Mouse (Mus musculus): Measurements from ENCODE around the gene Bcl11a. TPM values are rescaled to one million over a fixed set of nuclear protein-coding genes. Genes with fewer than 3 reads are reported as not detected.

The Bcl11a gene
- total RNA-seq, 1 experiment from 2014 or later, result 7.5 TPM

DNA sequence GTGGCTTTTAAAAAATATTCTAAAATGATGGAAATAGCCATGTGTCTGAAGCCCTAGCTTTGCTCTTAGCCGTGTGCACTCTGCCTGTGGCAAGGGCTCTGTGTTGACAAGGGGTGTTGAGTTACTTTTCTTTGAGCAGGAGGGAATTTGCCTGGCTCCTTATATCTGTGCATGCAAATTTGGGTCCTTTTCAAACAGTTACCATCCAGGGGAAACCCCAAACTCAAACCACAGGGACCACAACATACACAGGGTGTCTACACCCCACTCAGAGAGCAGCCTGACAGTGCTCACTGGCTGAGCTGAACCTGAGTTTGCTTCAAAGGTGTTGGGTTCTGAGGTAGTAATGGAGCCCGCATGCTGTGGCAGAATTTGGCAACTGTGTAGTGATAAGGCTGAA, 54.0 kb downstream of the Bcl11a start:
- DNase-seq, result no peak

DNA sequence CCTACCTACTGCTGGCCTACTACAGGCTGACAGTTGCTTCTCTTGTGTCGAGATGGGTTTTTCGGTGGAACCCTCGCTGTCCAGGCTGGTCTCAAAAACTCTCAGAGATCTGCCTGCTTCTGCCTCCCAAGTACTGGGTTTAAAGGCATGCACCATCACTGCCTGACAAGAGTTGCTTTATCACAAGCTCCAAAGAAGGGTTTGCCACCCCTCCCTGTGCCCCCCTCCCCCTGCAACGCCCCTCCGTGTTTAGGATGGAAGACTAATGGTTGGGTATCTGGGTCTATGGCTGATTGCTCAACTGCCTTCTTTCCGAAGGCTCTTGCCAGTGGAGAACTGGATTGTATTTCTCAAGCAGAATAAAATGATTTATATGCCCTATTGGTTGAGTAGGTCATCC, 54.5 kb downstream of the Bcl11a start:
- no peak for DNase-seq

DNA sequence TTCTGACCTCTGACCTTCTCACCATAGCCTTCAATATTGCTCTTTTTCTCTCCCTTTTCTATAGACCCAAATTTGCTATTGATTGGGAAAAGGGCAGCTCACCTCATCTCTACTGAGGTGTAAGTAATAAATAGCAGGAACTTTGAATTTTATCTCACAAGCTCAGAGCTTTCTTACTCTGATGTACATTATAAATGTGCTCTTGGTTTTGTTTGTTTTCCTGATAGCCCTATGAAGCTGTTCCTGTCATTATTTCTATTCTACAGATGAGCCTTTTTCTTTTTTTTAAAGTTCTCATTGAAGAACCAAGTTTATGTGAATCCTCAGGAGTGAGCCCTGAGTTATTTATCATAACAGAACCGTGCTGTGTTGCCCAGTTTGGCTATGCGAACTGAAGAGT, 55.0 kb downstream of the Bcl11a start:
- DNase-seq, result no peak

DNA sequence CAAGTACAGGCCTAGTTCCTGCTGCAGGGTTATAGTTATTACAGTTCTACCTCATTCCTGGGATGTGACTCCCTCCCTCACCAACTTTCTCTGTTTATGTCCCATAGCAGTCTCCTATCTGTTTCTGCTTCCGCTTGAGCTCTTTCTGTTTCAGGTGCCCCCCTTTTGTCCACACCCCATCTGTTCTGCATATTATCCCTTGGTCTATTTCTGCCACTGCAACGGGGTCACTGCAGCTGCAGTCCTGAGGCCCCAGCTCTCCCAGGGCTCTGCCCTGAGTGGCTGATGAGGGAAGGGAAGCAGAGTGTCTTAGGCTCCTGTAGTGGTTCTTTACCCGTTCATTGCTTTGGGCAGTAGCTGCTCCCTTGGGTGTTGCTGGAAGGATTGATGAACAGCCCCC, 55.6 kb downstream of the Bcl11a start:
- DNase-seq, result no peak

DNA sequence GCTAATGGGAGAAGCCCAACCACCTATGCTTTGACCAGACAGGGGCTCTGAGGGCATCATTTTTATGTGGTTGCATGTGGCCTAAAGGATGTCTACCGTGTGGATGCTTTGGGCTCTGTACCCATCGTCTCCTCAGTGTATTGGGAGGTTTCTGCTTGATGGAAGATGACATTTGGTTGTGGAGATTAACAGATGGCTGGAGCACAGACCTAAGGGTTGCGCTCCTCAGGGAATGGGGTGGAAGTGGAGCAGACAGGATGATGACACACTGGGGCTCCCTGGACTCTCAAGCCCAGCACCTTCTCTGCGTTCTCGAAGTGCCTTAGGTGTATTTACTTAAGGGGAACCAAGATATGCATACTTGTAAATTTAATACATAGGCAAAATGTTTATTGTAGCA, 56.1 kb downstream of the Bcl11a start:
- no peak for DNase-seq

DNA sequence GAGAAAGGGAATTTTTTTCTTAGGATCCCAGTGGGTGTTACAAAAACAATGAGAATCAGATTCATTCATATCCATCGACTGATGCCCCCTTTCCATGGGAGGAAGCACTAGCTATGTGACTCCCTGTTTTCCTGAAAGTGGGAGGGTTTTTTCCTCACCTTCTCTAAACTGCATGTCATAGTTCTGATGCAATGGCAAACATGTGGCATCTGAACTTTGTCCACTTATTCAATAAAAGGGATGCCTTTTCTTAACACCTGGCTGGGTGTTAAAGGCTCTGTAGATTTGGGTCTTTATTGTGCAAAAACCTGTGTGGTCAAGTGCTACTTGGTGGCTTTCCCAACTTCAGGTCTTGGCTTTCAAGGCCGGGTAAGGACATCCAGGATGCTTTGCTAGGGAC, 57.4 kb downstream of the Bcl11a start:
- DNase-seq, result no peak

DNA sequence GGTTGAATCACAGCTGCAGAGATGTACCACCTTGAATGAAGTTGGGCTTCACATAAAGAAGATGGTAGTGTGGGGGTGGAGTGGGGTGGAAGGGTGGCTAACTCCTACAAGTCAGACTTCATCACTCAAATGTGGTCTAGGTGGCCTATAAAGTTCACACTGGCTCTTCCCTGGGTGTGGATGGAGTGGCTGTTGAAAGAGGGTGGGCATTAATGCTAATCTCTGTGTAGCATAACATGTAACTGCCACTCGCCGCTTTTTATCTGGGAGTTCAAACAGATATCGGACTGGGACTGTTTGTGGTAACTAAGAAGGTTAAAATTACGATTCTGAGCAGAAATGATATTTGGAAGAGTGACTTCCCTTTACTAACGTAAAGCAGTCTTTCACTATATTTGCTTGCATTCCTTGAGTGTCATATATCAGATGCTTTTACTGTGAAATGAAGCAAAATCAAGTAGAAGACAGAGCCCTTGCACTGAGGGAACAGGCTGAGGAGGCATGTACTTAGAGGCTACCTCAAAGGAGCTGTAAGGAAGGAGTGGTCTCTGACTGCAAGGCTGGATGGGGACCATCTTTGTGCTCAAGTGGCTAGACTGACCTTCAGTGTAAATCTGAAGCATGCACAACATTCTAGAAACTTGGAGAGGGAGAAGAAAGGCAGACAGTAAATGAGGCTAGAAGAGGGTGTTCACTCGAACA, 58.4 kb downstream of the Bcl11a start:
- no peak for DNase-seq

DNA sequence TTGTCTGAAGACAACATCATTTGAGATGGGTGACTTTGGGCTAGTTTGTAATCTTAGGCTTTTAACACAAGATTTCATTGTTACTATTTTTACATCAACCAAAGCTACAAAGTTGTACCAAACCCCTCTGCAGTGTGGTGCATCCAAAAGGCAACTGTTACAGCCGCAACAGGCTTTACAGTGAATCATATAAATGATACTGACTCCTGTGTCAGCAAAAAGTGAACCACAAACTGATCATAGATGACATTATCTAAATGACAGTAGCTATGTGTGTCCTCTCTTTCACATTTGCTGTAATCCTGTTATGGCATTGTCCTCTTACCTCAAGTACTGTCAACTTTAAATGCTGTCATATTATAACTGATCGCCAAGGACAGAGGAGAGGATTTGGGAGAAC, 60.0 kb downstream of the Bcl11a start:
- no peak for DNase-seq

DNA sequence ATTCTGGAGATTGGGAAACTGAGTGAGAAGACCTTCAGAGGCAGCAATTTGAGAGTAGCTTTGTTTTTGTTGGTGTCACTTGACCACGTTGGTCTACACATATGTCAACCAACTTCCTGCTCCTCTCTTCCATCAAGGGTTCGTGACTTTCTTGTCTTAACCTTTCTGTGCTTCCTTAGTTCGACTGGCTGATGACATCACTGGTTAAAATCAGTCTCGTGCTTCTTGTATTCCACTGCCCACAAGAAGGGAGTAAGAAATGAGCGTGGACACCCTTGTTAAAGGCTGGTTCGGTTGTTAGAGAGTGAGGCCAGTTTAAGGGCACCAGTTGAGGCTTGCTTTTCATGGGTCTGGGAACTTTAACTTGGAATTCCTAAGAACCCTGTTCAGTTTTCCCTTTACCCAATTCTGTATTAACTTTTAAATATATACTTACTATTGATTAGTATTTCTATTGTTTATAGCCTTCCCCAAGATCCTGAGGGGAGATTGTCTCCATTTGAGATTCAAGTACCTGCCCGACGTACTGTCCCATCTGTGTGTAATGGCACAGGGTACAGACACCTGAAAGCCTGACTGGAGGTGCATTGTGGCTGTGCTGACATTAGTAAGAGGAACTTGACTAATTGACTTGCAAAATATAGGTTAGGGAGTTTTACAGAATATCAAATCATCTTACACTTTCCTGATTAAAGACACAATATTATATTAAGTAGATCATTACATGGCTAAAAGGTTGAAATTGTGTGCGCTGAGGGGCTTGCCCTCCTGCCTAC, 60.9 kb downstream of the Bcl11a start:
- DNase-seq, result no peak

DNA sequence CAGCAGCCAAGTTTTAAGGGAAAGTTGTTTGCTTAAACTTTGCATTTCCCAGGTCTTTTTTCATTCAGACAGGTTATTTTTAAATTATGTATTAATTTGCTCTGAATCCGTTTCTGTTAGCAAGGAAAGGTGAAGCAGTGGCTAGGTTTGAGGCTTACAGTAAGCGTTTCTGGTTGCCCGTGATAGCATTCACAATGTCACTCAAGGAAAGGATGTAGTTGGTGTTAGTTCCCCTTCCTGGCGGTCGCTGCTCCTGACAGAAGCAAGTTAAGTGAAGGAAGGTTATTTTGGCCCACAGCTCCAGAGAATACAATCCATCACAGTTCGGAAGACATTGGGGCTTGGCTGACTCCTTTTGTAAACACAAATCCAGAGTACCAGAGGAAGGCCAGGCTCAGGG, 61.6 kb downstream of the Bcl11a start:
- DNase-seq, result no peak

DNA sequence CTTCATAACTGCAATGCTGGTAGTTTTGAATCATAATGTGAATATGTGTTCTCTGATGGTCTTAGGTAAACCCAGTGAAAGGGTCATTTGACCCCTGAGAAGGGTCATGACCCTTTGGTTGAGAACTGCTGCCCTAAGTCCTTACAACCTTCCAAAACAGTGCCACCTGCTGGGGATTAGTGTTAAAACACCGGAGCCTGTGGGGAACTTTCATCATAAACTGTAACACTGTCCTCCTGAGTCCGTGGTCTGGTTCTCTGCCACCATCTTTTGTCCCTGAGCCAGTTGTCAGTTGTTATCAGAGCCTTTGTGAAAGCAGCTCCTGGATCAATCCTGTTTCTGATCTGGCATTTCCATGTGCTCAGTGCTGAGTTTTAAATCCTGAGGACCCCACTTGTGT, 62.1 kb downstream of the Bcl11a start:
- DNase-seq, result no peak

DNA sequence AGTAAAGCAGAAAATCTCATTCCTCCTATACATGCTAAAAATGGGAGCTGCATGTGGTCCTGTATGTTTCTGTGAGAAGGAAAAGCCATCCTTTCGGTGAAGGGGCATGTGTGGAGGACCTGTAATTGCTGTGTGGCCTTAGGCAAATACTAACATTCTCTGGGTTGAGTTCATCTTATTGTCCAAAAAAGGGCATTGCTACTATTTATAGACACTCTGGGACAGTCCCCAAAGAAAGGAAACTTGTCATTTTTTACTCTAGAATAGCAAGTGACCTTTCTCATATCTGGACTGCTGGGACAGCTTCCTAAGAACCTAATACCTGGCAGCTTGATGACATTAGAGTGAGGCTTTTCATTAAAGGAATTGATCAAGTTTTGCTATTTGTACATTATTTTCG, 63.1 kb downstream of the Bcl11a start:
- DNase-seq, result no peak

DNA sequence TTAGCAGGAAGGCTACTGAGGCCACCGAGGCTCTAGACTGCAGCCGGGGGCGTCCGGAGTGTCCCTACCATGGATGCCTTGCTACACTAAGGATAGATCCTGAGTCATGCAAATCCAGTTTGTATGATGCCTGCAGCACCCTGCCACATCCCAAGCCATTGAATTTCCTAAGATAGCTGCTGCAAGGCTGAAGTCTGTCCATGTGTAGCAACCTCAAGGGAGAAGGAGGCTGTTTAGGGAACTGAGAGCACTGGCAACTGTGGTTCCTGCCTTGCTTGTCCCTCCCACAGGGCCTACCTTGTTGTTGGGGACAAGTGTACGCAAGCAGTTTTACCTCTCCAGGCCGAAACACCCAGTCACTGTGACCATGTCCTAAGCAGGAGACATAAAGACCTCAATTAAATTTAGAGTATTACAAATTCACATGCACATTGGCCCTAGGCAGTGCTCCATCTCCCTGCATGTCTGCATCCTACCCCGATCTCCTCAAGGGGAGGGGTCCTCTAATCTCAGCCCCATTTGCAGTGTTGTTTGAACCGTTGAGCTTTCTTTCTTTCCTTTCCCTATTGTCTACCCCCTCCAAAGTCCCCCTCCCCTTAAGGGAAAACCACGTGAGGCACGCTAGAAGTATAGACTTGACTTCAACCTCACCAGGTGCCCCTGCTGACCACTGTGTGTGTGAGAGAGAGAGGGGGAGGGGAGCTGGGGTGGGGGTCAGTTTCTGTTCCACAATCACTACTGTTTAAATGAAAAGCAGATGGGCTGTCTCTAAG, 63.8 kb downstream of the Bcl11a start:
- no peak for DNase-seq

DNA sequence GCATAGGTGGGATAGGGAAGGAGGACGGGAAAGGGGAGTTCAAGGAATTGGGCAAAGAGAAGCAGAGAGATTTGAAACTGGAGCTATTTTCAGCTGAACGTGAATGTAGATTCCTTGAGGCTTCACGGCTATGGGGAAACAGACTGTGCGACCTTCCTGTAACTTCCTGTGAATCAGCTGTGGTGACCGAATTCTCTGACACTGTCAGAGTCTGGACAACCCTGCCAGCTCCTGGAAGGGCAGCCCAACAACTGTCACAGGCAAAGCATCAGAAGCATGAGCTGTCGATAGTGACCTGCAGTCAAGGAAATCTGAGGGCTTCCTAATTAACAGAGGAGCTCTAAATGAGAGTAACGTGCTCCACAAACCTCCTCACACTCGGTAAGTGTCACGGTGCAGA, 64.5 kb downstream of the Bcl11a start:
- DNase-seq, result peak; percentile 34

DNA sequence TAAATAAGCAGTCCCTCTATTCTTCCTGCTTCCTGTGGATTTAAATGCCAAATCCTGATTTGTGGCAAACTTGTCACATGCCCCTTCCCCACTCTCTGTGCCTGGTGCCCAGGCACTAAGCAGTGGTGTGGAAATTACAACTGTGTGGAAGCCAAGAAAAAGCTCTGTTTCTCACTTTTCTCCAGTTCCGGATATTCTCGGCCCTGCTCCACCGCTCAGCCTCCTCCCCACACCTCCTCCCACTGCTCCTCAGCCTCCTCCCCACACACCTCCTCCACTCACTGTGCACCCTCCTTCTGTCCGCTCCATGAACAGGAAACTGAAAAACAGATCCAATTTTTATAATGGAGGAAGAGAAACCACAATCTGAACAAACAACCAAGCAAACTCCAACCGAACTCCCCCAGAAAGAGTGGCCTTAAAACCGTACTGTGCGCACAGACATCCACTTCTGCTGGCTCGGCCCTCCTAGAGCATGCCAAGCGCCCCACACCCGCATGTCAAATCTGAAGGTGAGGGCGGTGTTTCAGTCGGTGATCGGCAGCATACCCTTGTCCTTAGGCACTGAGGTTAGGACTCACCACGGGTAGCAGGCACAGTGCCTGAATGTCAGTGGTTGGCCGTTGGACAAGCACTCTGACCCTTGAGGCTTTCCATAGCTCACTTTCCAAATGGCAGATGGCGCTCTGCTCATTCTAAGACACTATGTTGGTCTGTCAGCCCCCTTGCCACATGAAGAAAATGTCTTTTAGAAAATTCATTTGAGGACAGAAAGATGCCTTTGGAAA, 66.5 kb downstream of the Bcl11a start:
- DNase-seq, result no peak

DNA sequence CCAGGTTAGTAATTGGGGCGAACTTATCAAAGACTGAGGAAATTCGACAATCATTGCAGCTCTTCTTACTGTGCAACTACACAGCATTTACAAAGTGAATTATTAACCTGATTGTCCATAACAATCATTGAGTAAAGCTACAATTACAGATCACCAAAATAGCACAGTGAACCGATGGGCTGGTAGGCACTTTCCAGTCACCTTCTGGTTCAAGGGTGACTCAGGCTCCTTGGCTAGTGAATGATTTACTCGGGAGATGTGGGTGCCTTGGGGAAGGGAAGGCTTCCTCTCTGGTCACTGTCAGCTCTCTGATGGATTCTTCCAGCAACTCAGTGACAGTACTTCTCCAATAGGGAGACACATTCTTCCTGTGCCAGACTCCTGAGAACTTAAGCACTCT, 68.2 kb downstream of the Bcl11a start:
- no peak for DNase-seq

DNA sequence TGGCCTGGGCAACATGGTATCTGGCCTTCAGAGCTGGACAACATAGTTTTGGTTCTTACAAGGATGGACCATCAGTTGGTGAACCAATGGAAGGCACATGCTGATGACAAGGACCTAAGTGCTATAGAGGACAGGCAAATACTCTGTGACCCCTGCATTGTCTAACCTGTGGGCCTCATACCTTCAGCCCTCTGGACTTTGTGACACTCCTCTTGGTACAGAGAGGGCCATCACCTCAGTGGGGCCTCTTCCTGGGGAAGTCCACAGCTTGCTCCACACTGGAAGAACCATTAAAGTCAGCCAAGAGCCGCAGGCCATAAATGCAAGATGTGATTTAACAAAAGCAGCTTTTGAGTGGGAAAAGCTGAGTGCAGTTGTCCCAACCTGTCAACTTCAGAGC, 68.6 kb downstream of the Bcl11a start:
- DNase-seq, result no peak

DNA sequence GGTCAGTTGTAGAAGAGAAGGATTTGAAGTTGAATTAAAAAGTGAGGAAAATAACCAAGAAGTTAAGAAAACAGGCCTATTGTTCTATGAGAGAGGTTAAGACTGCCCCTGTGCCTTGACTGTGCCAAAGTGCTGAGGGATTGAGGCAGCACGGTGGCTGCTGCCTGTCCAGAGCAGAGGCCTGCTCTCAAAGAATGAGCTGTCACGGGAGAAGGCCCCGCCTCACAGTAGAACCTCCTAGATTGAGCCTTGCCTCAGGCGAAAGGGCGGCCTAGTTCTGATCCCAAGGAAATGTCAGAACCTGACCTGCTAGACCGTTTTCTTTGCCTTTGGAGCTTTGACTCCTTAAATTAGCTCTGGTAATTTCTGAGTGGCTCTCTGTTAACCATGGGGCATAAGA, 69.8 kb downstream of the Bcl11a start:
- no peak for DNase-seq

DNA sequence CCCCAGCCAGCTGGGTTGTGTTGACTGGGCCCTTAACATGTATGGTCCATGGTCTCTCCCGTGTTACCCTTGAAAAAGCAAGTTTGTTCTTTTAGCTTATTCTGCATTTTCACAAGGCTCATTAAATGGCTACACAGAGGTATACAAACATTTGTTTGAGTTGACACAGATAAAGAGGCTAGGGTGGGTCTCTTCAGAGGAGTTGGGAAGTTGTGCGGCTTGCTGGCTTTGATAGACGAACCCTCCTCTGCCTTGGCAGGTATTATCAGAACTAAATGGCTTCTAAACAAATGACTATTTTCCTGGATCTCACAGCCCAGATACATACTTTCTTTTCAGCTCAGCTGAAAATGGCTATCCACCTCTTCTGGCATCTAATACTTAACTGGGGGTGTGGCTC, 70.7 kb downstream of the Bcl11a start:
- DNase-seq, result no peak

DNA sequence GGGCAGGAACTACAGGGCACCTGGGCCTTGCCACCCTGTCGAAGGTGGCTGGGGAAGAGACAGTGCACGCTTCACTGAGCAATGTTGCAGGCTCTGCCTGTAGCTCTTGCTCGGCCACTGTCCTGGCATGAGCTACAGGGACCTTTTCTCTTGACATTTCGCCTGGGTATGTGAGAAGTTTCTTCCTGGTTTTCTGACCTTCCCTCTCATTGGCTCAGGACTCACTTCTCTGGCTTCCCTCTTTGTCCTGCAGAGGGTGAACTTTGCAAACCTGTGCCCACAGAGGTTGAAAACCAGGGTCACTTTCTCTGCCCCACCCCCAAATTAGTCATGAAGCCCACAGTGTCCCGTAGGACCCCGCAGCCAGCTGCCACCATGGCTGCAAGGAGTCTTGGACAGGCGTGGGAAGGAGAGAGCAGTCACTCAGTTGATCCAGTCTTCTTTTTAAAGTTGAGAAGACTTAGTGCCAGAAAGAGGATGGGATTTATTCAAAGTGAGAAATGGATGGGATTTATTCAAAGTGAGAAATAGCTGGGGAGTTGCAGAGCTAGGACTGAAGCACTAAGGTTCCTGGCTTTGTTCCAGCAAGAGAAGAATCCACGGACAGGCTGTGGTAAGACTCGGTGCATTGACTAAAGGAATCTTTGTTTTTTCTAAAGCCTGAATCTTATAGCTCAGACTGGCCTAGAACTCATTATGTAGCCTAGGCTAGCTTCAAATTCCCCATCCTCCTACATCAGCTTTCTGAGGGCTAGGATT, 71.8 kb downstream of the Bcl11a start:
- DNase-seq, result peak; percentile 25

DNA sequence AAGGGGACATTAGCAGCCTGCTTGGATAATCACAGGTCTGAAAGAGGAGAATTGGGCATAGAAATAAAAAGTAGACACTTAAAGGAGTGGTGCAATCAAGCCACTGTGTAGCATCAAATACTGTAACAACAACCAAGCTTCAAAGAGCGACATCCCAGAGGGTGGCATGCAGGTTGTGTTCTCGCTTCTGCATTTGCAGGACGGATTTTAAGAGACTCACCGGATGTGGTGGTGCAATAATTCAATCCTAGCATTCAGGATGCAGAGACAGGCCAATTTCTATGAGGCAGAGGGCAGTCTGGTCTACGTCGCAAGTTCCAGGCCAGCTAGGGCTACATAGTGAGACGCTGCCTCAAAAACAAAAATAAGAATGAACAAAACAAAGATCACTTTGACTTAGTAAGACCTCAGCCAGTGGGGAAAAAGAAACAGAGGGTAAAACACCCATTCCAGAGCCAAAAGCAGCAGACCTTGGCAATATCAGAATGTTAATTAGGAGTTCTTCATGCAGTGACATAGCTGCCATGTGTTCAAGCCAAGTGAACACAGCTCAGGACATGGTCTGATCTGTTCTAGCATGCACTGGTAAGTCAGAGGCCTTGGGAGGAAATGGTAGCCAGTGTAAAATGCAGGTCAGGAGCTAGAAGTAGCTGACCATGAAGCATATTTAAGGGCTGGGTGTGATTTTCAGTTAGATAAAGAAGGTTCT, 74.4 kb downstream of the Bcl11a start:
- DNase-seq, result no peak
